Mouse (Mus musculus): ENCODE data around the gene Dnajc4.

The Dnajc4 gene

DNA sequence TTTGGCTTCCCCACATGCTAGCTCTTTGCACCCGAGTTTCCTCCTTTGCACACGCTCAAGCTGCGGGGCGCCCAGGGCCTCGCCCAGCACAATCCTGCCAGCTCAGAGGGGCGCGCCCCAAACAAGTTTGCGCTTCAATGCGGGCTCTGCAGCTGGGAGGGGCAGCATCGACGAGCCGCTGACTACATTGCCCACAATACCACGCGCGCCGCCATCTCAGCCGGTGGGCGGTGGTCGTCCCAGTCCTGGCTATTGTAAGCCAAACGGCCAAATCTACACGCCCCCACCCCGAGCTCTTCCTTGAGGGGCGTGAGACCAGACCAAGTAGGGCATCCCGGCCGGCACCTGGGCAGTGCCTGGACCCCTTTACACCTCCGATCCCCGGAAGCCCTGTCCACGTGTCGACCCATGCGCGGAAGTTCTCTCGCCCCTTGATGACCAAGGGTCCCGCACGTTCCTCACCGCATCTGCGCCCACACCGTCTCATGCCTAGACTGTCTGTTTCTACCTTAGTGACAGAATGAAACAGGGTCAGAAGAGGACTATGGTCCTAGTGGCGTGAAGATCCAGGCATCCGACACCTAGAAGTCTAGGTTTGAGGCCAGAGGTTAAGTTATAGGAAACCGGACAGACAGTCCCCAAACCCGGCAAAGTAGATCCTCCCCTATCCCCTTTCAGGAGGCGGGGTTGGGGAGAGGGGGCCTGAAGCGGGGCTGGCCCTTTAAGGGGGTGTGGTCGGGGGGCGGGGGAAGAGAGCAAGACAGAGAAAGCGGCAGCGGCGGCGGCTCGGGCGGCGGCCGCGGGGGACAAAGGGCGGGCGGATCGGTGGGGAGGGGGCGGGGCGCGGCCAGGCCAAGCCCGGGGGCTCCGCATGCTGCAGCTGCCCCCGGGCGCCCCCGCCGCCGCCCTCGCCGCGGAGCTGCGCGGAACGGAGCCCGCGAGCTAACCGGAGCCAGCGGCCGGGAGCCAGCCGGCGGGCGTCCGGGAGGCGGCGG lies 17.9 kb downstream of the Dnajc4 start, which contains the start of gene Ppp1r14b:
Gene Ppp1r14b, plus strand, starts transcription at position 758 of the 995 bp plus-strand sequence.
- peak; percentile 91 for DNase-seq

GRCm38 (mm10) chr19:6973581-6974190 lies 18.7 kb downstream of the Dnajc4 start:
- no peak for DNase-seq

DNA sequence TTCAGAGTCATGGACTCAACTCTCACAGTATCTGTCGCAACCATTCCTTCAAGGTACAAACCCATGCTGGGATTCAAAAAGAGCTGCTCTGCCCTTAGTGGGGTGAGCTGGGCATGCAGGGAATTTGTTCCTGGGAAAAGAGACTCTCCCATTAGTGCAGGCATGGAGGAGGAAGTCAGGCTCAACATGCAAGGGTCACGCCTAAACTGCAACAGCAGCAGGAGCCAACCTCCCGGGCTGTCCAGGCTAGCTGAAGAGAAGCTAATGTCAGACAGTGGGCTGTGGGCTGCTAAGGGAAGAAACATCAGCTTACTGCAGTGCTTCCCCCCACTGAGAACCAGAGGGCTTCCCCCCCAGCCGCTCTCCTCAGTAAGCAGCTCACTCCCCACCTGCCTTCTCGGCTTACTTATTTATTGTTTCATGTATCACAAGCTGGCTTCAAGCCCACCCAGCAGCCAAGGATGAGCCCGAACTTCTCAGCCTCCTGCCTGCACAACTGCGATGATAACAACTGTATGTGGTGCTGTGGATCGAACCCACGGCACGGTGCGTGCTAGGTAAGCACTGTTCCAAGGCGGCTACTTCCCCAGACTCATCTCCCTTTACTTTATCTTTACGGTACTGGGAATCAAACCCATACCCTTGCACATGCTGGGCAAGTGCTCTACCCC lies 20.0 kb downstream of the Dnajc4 start:
- DNase-seq, result no peak

- no peak for DNase-seq
Observed at GRCm38 (mm10) chr19:6971644-6972043, 20.7 kb downstream of the Dnajc4 start.

- no peak for DNase-seq
Observed at GRCm38 (mm10) chr19:6970460-6971085, 21.8 kb downstream of the Dnajc4 start.

DNA sequence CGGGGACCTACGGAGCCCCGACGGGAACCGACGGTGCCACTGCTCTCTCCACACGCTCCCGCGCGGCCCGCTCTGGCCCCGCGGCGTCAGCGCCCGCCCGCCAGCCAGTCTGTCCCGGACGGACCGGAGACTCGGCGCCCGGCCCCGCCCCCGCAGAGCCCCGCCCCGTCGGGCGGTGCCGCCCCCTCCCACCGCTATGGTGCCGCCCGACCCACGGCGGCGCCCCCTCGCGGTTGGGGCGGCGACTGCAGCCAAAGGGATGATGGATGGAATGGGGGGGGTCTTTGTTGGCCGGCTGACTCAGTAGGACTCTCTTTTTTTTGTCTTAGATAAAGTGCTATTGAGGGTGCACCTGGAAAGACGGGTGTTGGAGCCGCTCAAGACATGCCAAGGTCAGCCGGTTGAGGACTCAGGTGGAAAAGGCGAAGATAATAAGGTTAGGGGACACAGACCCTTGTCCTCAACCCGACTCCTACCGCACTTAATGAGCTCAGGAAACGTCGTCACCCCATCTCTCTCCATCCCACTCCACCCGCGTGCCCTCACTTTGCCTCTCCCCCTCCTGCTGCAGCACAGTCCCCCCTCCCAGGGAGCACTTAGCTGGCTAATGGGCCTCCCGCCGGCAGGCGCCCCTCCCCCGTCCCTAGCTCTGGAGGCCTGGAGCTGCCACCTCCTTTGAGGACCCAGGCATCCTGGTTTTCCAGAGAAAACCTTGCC lies 22.5 kb downstream of the Dnajc4 start:
- peak; percentile 88 for DNase-seq

DNA sequence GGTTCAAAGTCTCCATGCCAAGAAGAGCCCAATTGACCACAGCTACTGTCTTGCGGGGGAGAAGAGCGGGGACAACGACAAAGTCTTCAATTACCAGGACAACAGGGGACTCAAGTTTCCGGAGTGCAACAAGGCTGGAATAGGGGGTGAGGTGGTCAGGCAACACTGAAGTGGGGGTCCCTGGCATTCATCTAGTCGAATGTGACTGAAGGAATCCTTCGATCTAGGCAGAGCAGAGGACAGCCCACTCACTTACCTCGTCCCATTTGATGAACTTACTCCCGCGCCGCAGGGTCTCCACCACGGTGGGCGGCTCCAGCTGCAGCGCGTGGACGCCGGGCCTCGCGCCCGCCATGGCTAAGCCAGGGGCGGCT lies 23.1 kb downstream of the Dnajc4 start:
- DNase-seq, result no peak

DNA sequence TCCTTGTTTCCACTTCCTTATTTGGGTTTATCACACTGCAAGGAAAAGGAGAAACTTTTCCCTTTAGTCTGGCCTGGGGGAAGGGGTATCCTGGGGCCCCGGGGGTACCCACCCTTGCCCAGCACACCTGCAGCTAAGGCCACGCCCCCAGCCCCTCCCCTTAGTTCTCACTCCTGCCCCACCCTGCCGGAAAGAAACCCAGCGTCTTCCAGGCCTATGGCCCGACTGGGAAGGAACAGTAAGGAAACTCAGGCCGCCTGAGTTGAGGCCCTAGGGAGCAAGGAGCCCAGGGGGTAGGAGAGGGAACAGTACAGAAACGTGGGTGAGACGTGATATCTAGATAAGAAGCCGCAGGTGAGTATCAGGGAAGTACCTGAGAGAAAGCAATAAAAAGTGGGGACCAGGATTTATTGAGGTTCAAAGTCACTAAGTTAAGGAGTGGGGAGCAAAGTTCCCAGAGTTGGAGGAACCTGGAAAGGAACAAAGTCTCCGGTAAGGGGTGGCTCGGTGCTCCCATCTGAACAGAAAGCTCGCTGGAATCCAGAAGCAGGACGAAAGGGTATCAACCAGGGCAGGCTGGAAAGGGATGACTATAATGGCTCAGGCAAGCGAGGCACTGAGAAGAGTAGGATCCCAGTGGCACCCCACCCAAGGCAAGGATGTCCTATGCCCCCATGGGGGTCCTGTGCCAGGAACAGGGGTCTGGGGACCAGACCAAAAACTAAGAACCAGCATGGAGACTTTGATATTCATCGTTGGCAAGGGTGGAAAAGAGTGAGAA lies 23.7 kb downstream of the Dnajc4 start:
- DNase-seq, result peak; percentile 76

DNA sequence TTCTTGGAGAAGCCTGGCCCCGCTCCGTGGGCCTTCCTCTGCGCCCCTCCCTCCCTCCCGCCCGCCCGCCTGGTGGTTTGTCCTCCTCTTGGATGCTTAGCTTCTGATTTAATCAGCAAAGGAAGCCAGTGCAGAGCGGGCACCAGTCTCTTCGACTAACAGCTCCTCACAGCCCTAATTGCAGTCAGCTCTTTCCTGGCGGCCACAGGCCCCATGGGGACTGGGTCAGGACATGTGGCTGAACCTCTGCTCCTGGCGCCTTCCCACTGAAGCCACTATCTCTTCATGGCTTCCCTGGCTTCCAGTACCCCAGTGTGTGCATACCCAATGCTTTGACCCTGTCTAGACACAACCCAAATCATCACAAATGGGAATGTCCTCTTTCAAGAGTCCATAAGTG lies 35.9 kb downstream of the Dnajc4 start:
- no peak for DNase-seq

- DNase-seq, result no peak
Observed at GRCm38 (mm10) chr19:6955424-6955823, 36.9 kb downstream of the Dnajc4 start.

DNA sequence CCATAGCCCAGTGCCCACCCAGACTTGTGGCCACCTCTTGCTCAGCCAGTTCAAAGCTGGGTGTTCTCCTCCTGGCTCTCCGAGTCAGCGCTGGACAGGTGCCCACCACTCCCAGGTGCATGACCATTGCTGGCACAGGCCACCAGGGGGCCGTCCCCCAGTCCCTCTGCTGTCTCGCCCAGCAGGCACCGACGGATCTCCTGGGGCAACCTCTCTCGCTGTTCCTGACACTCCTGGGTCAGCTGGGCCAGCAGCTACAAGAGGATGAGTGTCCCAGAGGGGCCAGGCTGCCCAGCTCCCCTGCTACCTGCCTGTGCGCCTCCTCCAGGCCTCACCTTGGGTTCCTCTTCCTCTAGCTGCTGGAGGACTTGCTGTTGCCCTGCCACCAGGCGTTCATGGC lies 38.3 kb downstream of the Dnajc4 start:
- peak; percentile 67 for DNase-seq

DNA sequence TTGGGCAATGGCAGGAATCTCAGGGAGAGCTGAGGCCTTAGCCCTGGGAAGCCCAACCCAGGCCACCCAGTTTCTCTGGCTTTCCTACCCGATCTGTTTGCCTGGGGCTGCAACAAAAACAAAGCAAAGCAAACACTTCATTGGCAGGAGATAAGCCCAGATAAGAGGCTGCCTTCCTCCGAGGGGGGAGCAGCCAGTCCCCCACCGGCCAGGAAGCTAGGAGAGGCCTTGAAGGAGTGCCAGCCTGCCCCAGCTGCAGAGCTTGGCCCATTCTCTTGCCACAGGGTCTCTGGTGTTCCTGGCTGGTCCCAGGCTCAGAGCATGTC lies 39.7 kb downstream of the Dnajc4 start:
- DNase-seq, result peak; percentile 58

GRCm38 (mm10) chr19:6951994-6952711 lies 40.2 kb downstream of the Dnajc4 start:
- peak; percentile 74 for DNase-seq

- DNase-seq, result peak; percentile 84
Observed at GRCm38 (mm10) chr19:6951381-6951968, 40.9 kb downstream of the Dnajc4 start.

- peak; percentile 64 for DNase-seq
Observed at GRCm38 (mm10) chr19:6950613-6951153, 41.7 kb downstream of the Dnajc4 start.

DNA sequence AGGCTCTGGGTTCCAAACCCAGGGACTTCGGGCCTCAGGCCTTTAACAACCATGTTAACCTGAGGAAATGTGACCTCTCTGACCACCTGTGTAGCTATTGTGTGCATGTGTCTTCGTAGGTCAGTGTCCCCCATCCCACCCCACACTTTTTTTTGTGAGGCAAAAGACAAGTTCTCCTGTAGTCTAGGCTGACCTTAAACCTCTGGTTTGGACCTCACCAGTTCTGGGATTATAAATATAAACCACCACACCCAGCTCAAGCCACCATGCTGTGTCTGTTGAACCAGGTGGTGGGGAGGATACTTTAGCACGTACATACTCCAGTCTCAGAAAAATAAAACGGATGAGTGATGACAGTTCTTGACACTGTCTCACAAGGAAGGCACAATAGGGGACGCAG lies 42.4 kb downstream of the Dnajc4 start:
- DNase-seq, result no peak

GRCm38 (mm10) chr19:6949532-6949931 lies 42.8 kb downstream of the Dnajc4 start:
- DNase-seq, result no peak

DNA sequence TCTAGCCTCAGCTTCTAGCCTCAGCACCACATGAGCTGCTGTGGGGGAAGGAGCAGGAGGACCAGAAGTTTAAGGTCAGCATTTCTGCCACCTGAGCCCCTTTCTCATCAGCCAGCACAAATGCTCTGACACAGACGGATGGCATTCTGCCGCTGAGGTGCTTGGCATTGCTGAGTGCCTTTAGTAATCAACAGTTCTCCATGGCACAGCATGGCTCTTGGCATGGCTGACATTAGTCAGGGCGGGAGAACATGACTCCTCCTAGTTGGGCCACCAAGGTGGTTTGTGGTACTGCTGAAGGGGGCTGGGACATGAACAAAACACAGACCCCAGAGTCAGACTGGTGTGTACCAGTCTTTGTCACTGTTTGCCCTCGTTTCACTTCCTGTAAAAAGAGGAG lies 44.2 kb downstream of the Dnajc4 start:
- DNase-seq, result no peak

DNA sequence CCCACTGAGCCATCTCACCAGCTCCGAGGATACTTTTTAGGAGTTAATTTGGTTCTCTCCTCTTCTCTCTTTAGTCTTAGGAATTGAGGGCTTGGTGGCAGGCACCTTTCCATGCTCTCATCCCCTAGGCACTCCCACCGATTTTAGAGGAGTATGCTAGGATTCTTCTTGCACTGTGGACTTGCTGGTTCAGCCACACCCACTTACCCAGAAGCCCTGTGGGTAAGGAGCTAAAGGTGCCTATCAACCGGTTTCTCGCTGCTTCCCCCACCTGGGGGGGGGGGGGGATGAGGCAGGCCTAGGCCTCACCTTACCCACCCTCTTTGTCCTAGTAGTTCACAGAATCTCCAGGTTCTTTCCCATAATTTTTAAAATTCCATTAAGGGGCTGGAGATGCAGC lies 44.6 kb downstream of the Dnajc4 start:
- no peak for DNase-seq

GRCm38 (mm10) chr19:6943709-6944108 lies 48.7 kb downstream of the Dnajc4 start:
- DNase-seq, result no peak
